Mouse (Mus musculus): ENCODE measurements around the gene Fkbp14.

DNA sequence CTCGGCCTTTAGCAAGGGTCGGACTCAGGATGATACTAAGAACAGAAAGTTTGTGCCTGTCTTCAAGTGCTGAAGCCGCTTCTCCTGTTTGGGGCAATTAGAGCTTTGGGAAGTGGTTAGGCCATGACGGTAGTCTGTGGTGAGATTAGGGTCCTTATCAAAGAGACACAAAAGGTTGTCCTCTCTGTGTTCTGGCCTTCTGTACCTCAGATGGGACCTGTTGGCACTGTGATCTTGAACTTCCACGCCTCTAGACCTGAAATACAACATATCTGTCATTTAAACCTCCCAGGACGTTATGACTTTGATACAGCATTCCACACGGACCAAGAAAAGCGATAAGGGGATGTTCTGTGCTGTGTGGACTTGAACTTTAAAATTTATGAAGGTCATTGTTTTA is 68.4 kb downstream of the Fkbp14 start:
- no peak for TF ChIP-seq POLR2A (IDR thresholded peaks at IDR 0.05; ENCODE audit: insufficient read depth, low read depth, low read length)
- no peak for TF ChIP-seq CTCF (IDR thresholded peaks at IDR 0.05)
- no peak for TF ChIP-seq EP300 (IDR thresholded peaks at IDR 0.05; ENCODE audit: insufficient read depth, low read depth, low read length)
